Mouse (Mus musculus) intestine, embryonic 14.5 days (tissue): ENCODE data around the gene Agxt2. TPM values are rescaled to one million over a fixed set of nuclear protein-coding genes. Genes with fewer than 3 reads are reported as not detected.

Source experiments
- ATAC-seq: fragments of 200-750 bp; cut with Nextera tagmentation; replicated peaks from 2 replicates; pipeline ENCODE4 v1.8.0; 2017; ENCODE audit warnings: low read depth, moderate number of reproducible peaks, moderate TSS enrichment, moderate library complexity; ENCODE audit not compliant: low FRiP score, low TSS enrichment
- DNase-seq: peaks from one replicate; pipeline ENCODE4 v3.0.0-alpha.2; 2018; ENCODE audit warnings: low spot score
- H3K27ac ChIP-seq: fragments of 300-500 bp; sonication (generic); 2 replicates; pipeline ENCODE4 v1.5.1; 2014; ENCODE audit warnings: low read depth, mild to moderate bottlenecking, control low read depth
- H3K27me3 ChIP-seq: fragments of 300-500 bp; sonication (generic); replicated peaks from 2 replicates; pipeline ENCODE4 v1.6.1; 2014; ENCODE audit warnings: low read length, control low read depth; ENCODE audit not compliant: control insufficient read depth, insufficient read depth
- H3K36me3 ChIP-seq: fragments of 300-500 bp; sonication (generic); 2 replicates; pipeline ENCODE4 v1.6.1; 2014; ENCODE audit warnings: low read length, control low read depth; ENCODE audit not compliant: control insufficient read depth, insufficient read depth
- H3K4me1 ChIP-seq: fragments of 300-500 bp; sonication (generic); replicated peaks from 2 replicates; pipeline ENCODE4 v1.6.1; 2014; ENCODE audit warnings: low read length, control low read depth, mixed read lengths; ENCODE audit not compliant: control insufficient read depth, insufficient read depth
- H3K4me2 ChIP-seq: fragments of 300-500 bp; sonication (generic); 2 replicates; pipeline ENCODE4 v1.6.1; 2014; ENCODE audit warnings: low read length
- H3K4me3 ChIP-seq: fragments of 300-500 bp; sonication (generic); 2 replicates; pipeline ENCODE4 v1.5.1; 2014; ENCODE audit warnings: low read depth, low read length, control low read depth, mixed read lengths
- H3K9ac ChIP-seq: fragments of 300-500 bp; sonication (generic); 2 replicates; pipeline ENCODE4 v1.6.1; 2014; ENCODE audit warnings: mild to moderate bottlenecking, low read length
- H3K9me3 ChIP-seq: fragments of 300-500 bp; sonication (generic); 2 replicates; pipeline ENCODE4 v1.6.1; 2016; ENCODE audit warnings: low read length, control low read depth; ENCODE audit not compliant: control insufficient read depth
- WGBS: fragments of 180-500 bp; shearing (Covaris S2); extraction: QIAGEN DNeasy Blood & Tissue Kit; methylation state at CpG from one replicate; pipeline ENCODE4 v1.1.7; 2014; 5-methylcytosine and 5-hydroxymethylcytosine counted together
- polyA plus RNA-seq: library from polyadenylated mRNA; unstranded; fragments of >200 nt; fragmentation: Nextera tagmentation; extraction: Ambion mirVana; gene quantifications from 2 replicates; pipeline ENCODE4 v1.2.1, GENCODE M21; 2014

The Agxt2 gene
- polyA plus RNA-seq, 1 experiment from 2014 or later = not detected

DNA sequence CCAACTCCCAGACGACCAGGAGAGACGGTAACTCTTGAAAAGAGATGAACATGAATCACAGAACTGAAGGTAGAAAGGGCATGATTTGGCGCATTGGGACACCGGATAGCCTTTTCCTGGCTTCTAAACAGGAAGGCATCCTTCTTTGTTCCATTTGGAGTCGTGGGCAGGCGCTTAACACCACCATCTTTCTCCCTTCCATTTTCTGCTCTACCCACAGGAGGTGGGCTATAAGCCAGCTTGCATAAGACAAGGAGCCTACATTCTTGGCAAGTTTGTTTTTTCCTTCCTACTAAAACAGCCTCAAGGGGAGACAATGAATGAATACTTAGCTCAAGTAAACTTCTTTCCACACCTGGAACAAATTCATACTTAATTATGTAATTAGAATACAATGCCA lies 55.3 kb downstream of the Agxt2 start:
- Histone ChIP-seq H3K4me3 (no peak overlapping the region), H3K9me3 (no peaks in the 10 kb centered on the region), H3K27me3 (no peaks in the 10 kb centered on the region), H3K4me2 (no peak overlapping the region), H3K4me1 (no peaks in the 10 kb centered on the region), H3K9ac (no peak overlapping the region), H3K36me3 (no peaks in the 10 kb centered on the region), H3K27ac (no peak overlapping the region)
- 91% methylated on average over 6 of the region's 6 CpGs for WGBS
- DNase-seq = no peak
- no peak for ATAC-seq

GRCm38 (mm10) chr15:10421138-10421784 lies 62.9 kb downstream of the Agxt2 start:
- Histone ChIP-seq H3K9ac (no peak overlapping the region), H3K9me3 (no peaks in the 10 kb centered on the region), H3K36me3 (no peaks in the 10 kb centered on the region), H3K4me3 (no peak overlapping the region), H3K4me2 (no peak overlapping the region), H3K27me3 (no peaks in the 10 kb centered on the region), H3K27ac (no peak overlapping the region), H3K4me1 (no peaks in the 10 kb centered on the region)
- ATAC-seq (no peak), DNase-seq (no peak)
- 33% methylated on average over 7 of the region's 7 CpGs for WGBS

GRCm38 (mm10) chr15:10421785-10422144 lies 63.4 kb downstream of the Agxt2 start:
- DNase-seq (no peak), ATAC-seq (no peak)
- Histone ChIP-seq H3K9ac (no peak overlapping the region), H3K4me1 (no peaks in the 10 kb centered on the region), H3K27me3 (no peaks in the 10 kb centered on the region), H3K4me2 (no peak overlapping the region), H3K27ac (no peak overlapping the region), H3K36me3 (no peaks in the 10 kb centered on the region), H3K4me3 (no peak overlapping the region), H3K9me3 (no peaks in the 10 kb centered on the region)
- WGBS = 77% methylated on average over 1 of the region's 1 CpGs

DNA sequence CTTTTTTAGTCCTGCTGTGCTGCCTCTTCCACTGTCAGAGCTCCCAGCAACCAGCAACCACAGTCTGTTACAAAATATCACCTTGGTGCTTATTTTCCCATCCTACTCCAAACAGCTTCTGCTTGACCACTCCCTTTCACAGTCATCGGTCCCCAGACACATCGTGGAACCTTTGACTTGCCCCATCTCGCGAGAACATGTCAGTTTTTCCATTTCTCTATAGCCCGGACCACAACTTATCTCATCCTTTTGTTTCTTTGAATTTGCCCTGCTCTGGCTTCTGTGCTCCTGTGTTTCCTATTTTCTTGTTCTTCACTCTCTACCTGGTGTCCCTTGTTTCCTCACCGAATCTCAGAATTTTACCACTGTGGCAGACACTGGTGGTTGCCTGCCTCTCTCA lies 67.8 kb downstream of the Agxt2 start:
- DNase-seq (no peak), ATAC-seq (no peak)
- WGBS = 90% methylated on average over 6 of the region's 6 CpGs
- no peak overlapping the region for H3K9ac ChIP-seq
- no peaks in the 10 kb centered on the region for H3K27me3 ChIP-seq
- H3K4me2 ChIP-seq = no peak overlapping the region
- H3K4me3 ChIP-seq = no peak overlapping the region
- no peaks in the 10 kb centered on the region for H3K9me3 ChIP-seq
- no peak overlapping the region for H3K27ac ChIP-seq
- H3K4me1 ChIP-seq = no peaks in the 10 kb centered on the region
- H3K36me3 ChIP-seq = no peaks in the 10 kb centered on the region

- no peaks in the 10 kb centered on the region for H3K9me3 ChIP-seq
- H3K9ac ChIP-seq = no peak overlapping the region
- ATAC-seq (no peak), DNase-seq (no peak)
- H3K4me1 ChIP-seq = no peaks in the 10 kb centered on the region
- H3K4me2 ChIP-seq = no peak overlapping the region
- no peaks in the 10 kb centered on the region for H3K27me3 ChIP-seq
- H3K36me3 ChIP-seq = no peaks in the 10 kb centered on the region
- H3K27ac ChIP-seq = no peak overlapping the region
- 89% methylated on average over 13 of the region's 13 CpGs for WGBS
- H3K4me3 ChIP-seq = no peak overlapping the region
These were observed 68.4 kb downstream of the Agxt2 start for GRCm38 (mm10) chr15:10426545-10427266.

DNA sequence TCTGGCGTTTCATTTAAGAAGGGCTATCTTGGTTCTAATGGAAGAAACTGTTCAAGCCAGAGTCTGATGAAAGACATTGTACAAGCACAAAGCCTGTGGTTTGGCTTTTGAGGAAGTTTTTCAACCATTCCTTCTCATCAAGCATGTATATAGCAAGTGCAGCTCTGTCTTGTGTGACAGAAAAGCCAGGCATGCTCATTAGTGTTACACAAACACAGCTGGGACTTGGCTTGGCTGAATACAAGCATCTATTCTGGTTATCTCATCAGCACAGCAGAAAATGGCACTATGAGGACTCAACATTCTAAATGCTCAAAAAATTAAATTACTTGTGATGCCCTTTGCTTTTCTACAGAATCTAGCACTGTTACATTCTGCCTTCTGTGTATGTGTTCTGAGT lies 78.6 kb downstream of the Agxt2 start:
- 86% methylated on average over 1 of the region's 1 CpGs for WGBS

GRCm38 (mm10) chr15:10439963-10440362 lies 81.6 kb downstream of the Agxt2 start:
- no peak overlapping the region for H3K4me2 ChIP-seq
- ATAC-seq (no peak), DNase-seq (no peak)
- no peaks in the 10 kb centered on the region for H3K27me3 ChIP-seq
- no peak overlapping the region for H3K9ac ChIP-seq
- H3K36me3 ChIP-seq = 0 out of 2 replicates have a peak, but pooled peaks cover 14% of the 10 kb centered on the region
- no peaks in the 10 kb centered on the region for H3K4me1 ChIP-seq
- H3K4me3 ChIP-seq = no peak overlapping the region
- no peaks in the 10 kb centered on the region for H3K9me3 ChIP-seq
- WGBS = 81% methylated on average over 6 of the region's 6 CpGs
- H3K27ac ChIP-seq = no peak overlapping the region

More for the DNA sequence above, 78.6 kb downstream of the Agxt2 start:
- no peaks in the 10 kb centered on the region for H3K4me1 ChIP-seq
- ATAC-seq (no peak), DNase-seq (no peak)
- H3K4me3 ChIP-seq = no peak overlapping the region
- H3K36me3 ChIP-seq = 0 out of 2 replicates have a peak, but pooled peaks cover 6% of the 10 kb centered on the region
- no peak overlapping the region for H3K27ac ChIP-seq
- no peak overlapping the region for H3K9ac ChIP-seq
- no peaks in the 10 kb centered on the region for H3K9me3 ChIP-seq
- H3K27me3 ChIP-seq = no peaks in the 10 kb centered on the region
- no peak overlapping the region for H3K4me2 ChIP-seq

DNA sequence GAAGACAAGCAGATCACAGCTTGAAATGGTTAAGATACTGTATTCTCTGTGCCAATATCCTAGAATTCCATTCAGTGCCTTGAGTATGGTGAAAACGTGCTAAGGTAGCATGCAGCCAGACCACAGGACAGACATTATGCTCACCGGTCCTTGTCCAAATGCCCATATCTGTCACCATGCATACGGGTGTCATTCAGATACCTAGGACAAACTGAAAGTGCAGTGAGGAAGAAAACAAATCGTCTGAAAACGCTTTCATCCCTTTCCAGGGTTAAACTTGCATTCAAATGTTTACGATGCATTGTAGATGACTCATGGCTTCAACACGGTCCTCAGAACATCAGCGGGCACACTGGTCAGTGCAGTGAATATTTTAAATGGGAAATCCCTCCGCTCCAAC lies 83.2 kb downstream of the Agxt2 start:
- Histone ChIP-seq H3K36me3 (peaks cover 24% of the 10 kb centered on the region; the same call in 1 of the 2 replicates), H3K4me1 (no peaks in the 10 kb centered on the region), H3K9ac (no peak overlapping the region), H3K27ac (no peak overlapping the region), H3K9me3 (no peaks in the 10 kb centered on the region), H3K27me3 (no peaks in the 10 kb centered on the region), H3K4me2 (no peak overlapping the region), H3K4me3 (no peak overlapping the region)
- ATAC-seq = no peak
- WGBS = 85% methylated on average over 9 of the region's 9 CpGs
- no peak for DNase-seq

DNA sequence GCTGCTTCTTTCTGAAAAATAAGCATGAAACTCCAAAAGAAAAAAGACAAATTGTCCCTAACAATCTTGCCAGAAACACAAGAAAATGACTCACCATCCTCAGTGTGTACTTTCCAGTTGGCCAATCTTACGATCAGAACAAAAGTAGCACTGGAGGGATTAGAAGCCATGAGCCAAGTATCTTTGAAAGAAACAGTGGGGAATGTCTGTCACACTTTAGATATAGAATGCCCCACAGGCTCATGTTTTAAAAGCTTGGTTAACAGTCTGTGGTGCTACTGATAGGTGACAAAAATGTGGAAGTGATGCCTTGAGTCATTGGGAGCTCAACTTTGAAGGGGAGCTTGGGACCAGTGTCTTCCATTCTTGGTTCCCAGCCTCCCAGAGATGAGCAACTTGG lies 83.9 kb downstream of the Agxt2 start:
- Histone ChIP-seq H3K9me3 (no peaks in the 10 kb centered on the region), H3K36me3 (peaks cover 29% of the 10 kb centered on the region), H3K4me2 (no peak overlapping the region), H3K4me1 (no peaks in the 10 kb centered on the region), H3K27me3 (no peaks in the 10 kb centered on the region), H3K27ac (no peak overlapping the region), H3K4me3 (no peak overlapping the region), H3K9ac (no peak overlapping the region)
- no peak for DNase-seq
- WGBS = 91% methylated on average over 1 of the region's 1 CpGs
- ATAC-seq = no peak
